Mouse (Mus musculus) ES-E14 (cell line): ENCODE data around the gene Zfp111. TPM values are rescaled to one million over a fixed set of nuclear protein-coding genes. Genes with fewer than 3 reads are reported as not detected.

Source experiments
- DNase-seq: peaks from one replicate; pipeline ENCODE4 v3.0.0-alpha.2; 2013; ENCODE audit warnings: low read depth, low spot score
- H3K27ac ChIP-seq: 2 replicates; pipeline ENCODE4 v1.5.1; 2012; ENCODE audit warnings: low read depth, mild to moderate bottlenecking, low read length, moderate library complexity, mixed read lengths; ENCODE audit not compliant: poor library complexity, insufficient read depth, severe bottlenecking
- H3K36me3 ChIP-seq: 2 replicates; pipeline ENCODE4 v1.6.1; 2012; ENCODE audit warnings: mild to moderate bottlenecking, low read length, moderate library complexity, mixed read lengths; ENCODE audit not compliant: control insufficient read depth, poor library complexity, insufficient read depth, severe bottlenecking
- H3K4me1 ChIP-seq, 2 experiments: fragments of 150-350 bp in 1 of 2; sonication (generic) in 1 of 2; 2 replicates each; pipeline ENCODE4 v1.6.1; 2012; ENCODE audit warnings: low read length in 2 of 2, mild to moderate bottlenecking in 1 of 2, mixed read lengths in 1 of 2; ENCODE audit not compliant: control insufficient read depth in 2 of 2, insufficient read depth in 2 of 2, poor library complexity in 1 of 2
- H3K4me3 ChIP-seq, 2 experiments: fragments of 150-350 bp in 1 of 2; sonication (generic) in 1 of 2; 2 replicates each; pipeline ENCODE4 v1.5.1; 2012; ENCODE audit warnings: low read length in 2 of 2, low read depth in 1 of 2, mild to moderate bottlenecking in 1 of 2, mixed read lengths in 1 of 2; ENCODE audit not compliant: insufficient read depth in 1 of 2, poor library complexity in 1 of 2, severe bottlenecking in 1 of 2
- H3K9ac ChIP-seq: 2 replicates; pipeline ENCODE4 v1.6.1; 2012; ENCODE audit warnings: low read depth, mild to moderate bottlenecking, low read length, mixed read lengths; ENCODE audit not compliant: poor library complexity, insufficient read depth, severe bottlenecking
- H3K9me3 ChIP-seq: fragments of 150-350 bp; sonication (generic); 2 replicates; pipeline ENCODE4 v1.6.1; 2012; ENCODE audit warnings: low read depth, mild to moderate bottlenecking, low read length; ENCODE audit not compliant: control insufficient read depth, insufficient read depth
- CHD2 ChIP-seq: IDR thresholded peaks from 2 replicates; pipeline ENCODE4 v1.6.1; 2014; ENCODE audit warnings: mild to moderate bottlenecking, low read depth, low read length, inconsistent platforms
- HCFC1 ChIP-seq: IDR thresholded peaks from 2 replicates; pipeline ENCODE4 v1.6.1; 2012; ENCODE audit warnings: low read length, inconsistent platforms, borderline replicate concordance; ENCODE audit not compliant: insufficient read depth
- MAFK ChIP-seq: IDR thresholded peaks from 2 replicates; pipeline ENCODE4 v1.6.1; 2014; ENCODE audit warnings: mild to moderate bottlenecking, low read depth, low read length, inconsistent platforms; ENCODE audit not compliant: insufficient read depth
- ZC3H11A ChIP-seq: IDR thresholded peaks from 2 replicates; pipeline ENCODE4 v1.6.1; 2012; ENCODE audit warnings: low read depth, mild to moderate bottlenecking, inconsistent platforms, low read length, borderline replicate concordance
- ZNF384 ChIP-seq: IDR thresholded peaks from 2 replicates; pipeline ENCODE4 v1.6.1; 2012; ENCODE audit warnings: low read depth, low read length, inconsistent platforms
- in situ Hi-C, 2 experiments: fragments of 600-800 bp; cut with MboI; formaldehyde crosslinking; loops; one replicate each; pipeline ENCODE4 v1.15.1; 2025; ENCODE audit warnings: low sequenced_read_pairs in 2 of 2, inconsistent platforms in 1 of 2; ENCODE audit not compliant: unreplicated experiment in 2 of 2
- total RNA-seq: library from RNA; depleted of rRNA; stranded (reverse); fragments of 300-350 nt; gene quantifications from 2 replicates; pipeline ENCODE4 v1.2.3, GENCODE M21; 2012

Gene Zfp111
- total RNA-seq, 1 experiment: 8.5 TPM

DNA sequence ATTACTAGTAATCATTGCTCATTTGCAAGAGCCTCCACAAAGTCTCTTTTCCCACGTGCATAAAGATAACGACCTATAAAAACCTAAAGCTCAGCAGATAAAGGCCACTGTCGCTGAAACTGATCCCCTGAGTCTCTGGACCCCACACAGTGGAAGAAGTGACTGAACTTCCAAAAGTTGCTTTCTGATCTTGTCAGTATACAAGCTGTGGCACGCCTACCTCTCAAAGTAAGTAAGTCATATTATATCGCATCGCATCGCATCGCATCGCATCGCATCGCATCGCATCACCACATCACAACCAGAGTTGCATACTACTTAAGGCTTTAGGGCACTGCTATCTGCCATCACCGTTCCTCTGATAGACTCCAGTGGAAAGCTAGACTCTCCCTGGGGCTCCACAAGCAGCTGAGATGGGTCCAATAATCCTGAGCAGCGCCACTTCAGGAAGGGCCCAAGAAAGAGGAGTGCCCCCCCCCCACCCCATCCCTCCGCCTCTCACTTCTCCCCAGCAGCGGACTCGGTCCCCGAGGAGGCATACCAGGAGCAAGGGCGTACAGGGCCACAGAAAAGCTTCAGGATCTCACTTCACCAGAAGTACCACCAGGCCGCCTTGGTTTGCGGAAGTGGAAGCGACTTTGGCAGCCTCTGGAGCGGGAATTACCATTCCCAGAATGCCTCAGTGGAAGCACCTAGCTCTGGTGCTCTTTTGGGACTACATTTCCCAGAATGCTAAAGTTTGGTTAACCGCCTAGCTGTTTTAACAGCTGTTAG is 3.6 kb downstream of the Zfp111 start:
- DNase-seq: peak; percentile 66
- in situ Hi-C loops: no loop called here
- H3K27ac ChIP-seq: peak overlapping the region; percentile 13; the same call in 1 of the 2 replicates

DNA sequence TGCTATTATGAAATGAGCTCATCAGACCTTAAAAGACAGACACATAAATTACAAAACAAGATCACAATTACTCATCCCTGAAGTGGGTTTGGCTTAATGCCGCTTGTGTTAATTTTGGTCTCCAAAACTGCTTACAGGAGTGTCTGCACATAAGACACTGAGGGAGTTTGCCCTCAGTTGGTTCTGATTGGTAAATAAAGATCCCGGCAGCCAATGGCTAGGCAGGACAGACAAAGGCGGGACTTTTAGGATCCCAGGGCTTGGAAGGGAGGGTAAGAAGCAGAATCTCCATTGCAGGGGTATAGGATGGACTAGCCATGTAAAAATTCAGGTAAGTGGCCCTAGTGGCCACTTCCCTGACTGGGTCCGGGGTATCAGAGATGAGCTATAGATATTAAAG is 14.3 kb downstream of the Zfp111 start:
- no peak for DNase-seq
- TF ChIP-seq CHD2 (no peak), HCFC1 (no peak), ZC3H11A (no peak), ZNF384 (no peak), MAFK (no peak)
- Histone ChIP-seq H3K9ac (no peak overlapping the region), H3K4me1 (peaks cover 0 to 2% of the 10 kb centered on the region in 2 experiments; a peak in 1 of 4 replicates), H3K36me3 (peaks cover 17% of the 10 kb centered on the region), H3K4me3 (no peak overlapping the region), H3K9me3 (no peaks in the 10 kb centered on the region), H3K27ac (no peak overlapping the region)
- in situ Hi-C loops: no loop called here

More for the DNA sequence above, 3.6 kb downstream of the Zfp111 start:
- Histone ChIP-seq H3K4me3 (peak overlapping the region; percentile 78 to 97), H3K9ac (peak overlapping the region; percentile 99), H3K9me3 (no peaks in the 10 kb centered on the region), H3K36me3 (peaks cover 6% of the 10 kb centered on the region; the same call in 1 of the 2 replicates), H3K4me1 (peaks cover 0 to 2% of the 10 kb centered on the region in 2 experiments; a peak in 1 of 4 replicates)
- TF ChIP-seq ZC3H11A (no peak), CHD2 (no peak), MAFK (no peak), HCFC1 (peak; percentile 93)

DNA sequence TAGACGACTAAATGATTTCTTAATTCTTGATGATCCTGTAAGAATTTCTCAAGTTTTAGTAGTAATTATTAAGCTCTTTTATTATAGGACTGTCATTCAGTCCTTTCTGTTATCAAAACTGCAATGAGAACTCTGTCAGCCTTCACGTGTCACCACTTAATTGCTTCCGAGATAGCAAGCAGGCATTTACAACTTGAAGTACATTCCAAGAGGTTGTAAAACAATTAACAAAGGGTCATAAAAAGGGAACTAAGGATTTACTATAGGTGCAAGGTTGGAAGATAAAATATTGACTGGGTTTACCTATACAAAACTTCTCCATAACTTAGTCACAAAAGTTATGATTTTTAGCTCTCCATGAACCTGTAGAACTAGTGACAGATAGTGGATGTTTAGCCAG is 18.1 kb downstream of the Zfp111 start:
- Histone ChIP-seq H3K9ac (no peak overlapping the region), H3K4me1 (peaks cover 0 to 2% of the 10 kb centered on the region in 2 experiments; a peak in 1 of 4 replicates), H3K9me3 (no peaks in the 10 kb centered on the region), H3K4me3 (no peak overlapping the region), H3K36me3 (peaks cover 2% of the 10 kb centered on the region; the same call in 1 of the 2 replicates), H3K27ac (no peak overlapping the region)
- no peak for DNase-seq
- in situ Hi-C loops: no loop called here
- no peak for TF ChIP-seq ZNF384
- TF ChIP-seq CHD2: no peak
- no peak for TF ChIP-seq HCFC1
- no peak for TF ChIP-seq MAFK
- TF ChIP-seq ZC3H11A: no peak

DNA sequence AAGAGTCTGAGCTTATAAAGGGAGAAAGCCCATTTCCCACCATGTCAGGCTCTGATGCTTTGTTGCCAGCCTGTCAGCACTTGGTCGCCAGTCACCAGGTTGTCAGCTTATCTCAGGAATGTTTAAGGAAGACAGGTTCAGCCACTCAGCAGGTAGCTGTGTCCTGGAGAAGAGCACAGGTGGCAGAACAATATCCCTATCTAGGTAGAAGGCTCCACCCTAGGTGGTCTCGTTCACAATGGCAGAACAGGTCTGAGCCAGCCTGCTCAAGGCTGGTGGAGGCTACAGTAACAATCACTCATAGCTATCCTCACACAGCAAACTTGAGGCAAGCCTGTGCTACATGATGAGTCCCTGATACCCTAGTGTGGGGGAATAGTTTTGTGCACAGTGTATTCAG is 19.9 kb downstream of the Zfp111 start:
- TF ChIP-seq MAFK: no peak
- in situ Hi-C loops: no loop called here
- H3K36me3 ChIP-seq: no peaks in the 10 kb centered on the region
- H3K27ac ChIP-seq: no peak overlapping the region
- H3K9ac ChIP-seq: no peak overlapping the region
- no peaks in the 10 kb centered on the region for H3K9me3 ChIP-seq
- no peak overlapping the region for H3K4me3 ChIP-seq
- peaks cover 0 to 2% of the 10 kb centered on the region in 2 experiments; a peak in 2 of 4 replicates for H3K4me1 ChIP-seq
- no peak for DNase-seq

DNA sequence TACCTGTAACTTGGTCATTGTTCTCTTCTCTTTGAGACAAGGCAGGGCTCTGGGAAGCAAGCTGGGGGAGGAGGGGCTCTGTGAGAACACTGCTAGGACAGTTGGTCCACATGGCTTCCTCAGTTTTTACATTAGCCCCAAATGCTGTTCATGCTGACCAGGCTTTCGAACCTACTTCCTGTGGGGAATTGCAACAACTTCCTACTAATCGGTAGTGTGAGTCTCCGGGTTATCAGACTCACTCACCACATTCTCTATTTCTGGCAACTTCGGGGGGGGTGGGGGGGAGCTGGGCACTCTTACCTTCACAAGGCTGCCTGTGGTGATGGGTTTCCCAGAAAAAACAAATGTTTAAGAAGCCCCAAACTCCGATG is 21.7 kb downstream of the Zfp111 start:
- no peak for TF ChIP-seq HCFC1
- no peak for DNase-seq
- Histone ChIP-seq H3K36me3 (no peaks in the 10 kb centered on the region), H3K27ac (no peak overlapping the region), H3K4me3 (no peak overlapping the region), H3K9me3 (no peaks in the 10 kb centered on the region), H3K4me1 (peaks cover 0 to 2% of the 10 kb centered on the region in 2 experiments; a peak in 2 of 4 replicates), H3K9ac (no peak overlapping the region)
- in situ Hi-C loops: no loop called here
